Comparison of ENCODE assay signal across 16 mouse cellular contexts in genomic region chr16:10388634-10389365, GRCm38 (mm10). TPM values are rescaled to one million over a fixed set of nuclear protein-coding genes. Genes with fewer than 3 reads are reported as not detected.
"Had no signal": no experiment of that assay in that cellular context is flagged by ENCODE, and none has a peak within 500 bp of the region (broad histone marks: within the 10 kb centered on the region; RNA-seq: fewer than 3 reads in every experiment).

No protein-coding gene starts in this region.

- H3K36me3 ChIP-seq: limb, embryonic 15.5 days; midbrain, embryonic 13.5 days; neural tube, embryonic 15.5 days had no signal

- ATAC-seq: midbrain, embryonic 13.5 days had no signal

- H3K4me1 ChIP-seq: limb, embryonic 15.5 days; midbrain, embryonic 13.5 days; neural tube, embryonic 15.5 days had no signal

- H3K4me3 ChIP-seq: left cerebral cortex, adult 2 months; limb, embryonic 15.5 days; megakaryocyte, embryonic 14.5 days; midbrain, embryonic 13.5 days; myocyte; neural tube, embryonic 15.5 days had no signal

- H3K27ac ChIP-seq: left cerebral cortex, adult 2 months; limb, embryonic 15.5 days; midbrain, embryonic 13.5 days; neural tube, embryonic 15.5 days had no signal

- H3K9ac ChIP-seq: limb, embryonic 15.5 days; lung, embryonic 14.5 days; midbrain, embryonic 13.5 days; neural tube, embryonic 15.5 days had no signal

- H3K4me2 ChIP-seq: limb, embryonic 15.5 days; lung, embryonic 14.5 days; midbrain, embryonic 13.5 days; neural tube, embryonic 15.5 days had no signal

- H3K9me3 ChIP-seq: limb, embryonic 15.5 days; midbrain, embryonic 13.5 days; neural tube, embryonic 15.5 days had no signal

- H3K27me3 ChIP-seq: limb, embryonic 15.5 days; neural tube, embryonic 15.5 days had no signal

- DNase-seq: kidney, adult 11 months; kidney, postnatal 10 days; lung, embryonic 14.5 days; lung, postnatal 10 days; lung, postnatal 4 days; right cerebral cortex, adult 18-20 months; right cerebral cortex, postnatal 25 days; thymus, adult 18-20 months; thymus, postnatal 14 days had no signal

RNA-seq across cellular contexts. Expression of gene Tekt5, which starts 6.5 kb away (rescaled TPM):
- polyA plus RNA-seq: limb, embryonic 11.5 days had no signal
